Mouse (Mus musculus): ENCODE data around the gene Chst15.

GRCm38 (mm10) chr7:132328648-132329047, 11.6 kb upstream of the Chst15 start:
- TF ChIP-seq POLR2A (IDR thresholded peaks at IDR 0.05; ENCODE audit: control insufficient read depth, low read depth, low read length), result no peak
- no peak for TF ChIP-seq CTCF (IDR thresholded peaks at IDR 0.05; ENCODE audit: control insufficient read depth, insufficient read depth, insufficient replicate concordance, low read depth, low read length)
